Mouse (Mus musculus): ENCODE measurements at regions not wholly inside any gene's neighbourhood (a gene's known extent, or its start where the extent isn't known, plus 50 kb on each side); places are given as distances from the start of the nearest gene placed in this dataset.

DNA sequence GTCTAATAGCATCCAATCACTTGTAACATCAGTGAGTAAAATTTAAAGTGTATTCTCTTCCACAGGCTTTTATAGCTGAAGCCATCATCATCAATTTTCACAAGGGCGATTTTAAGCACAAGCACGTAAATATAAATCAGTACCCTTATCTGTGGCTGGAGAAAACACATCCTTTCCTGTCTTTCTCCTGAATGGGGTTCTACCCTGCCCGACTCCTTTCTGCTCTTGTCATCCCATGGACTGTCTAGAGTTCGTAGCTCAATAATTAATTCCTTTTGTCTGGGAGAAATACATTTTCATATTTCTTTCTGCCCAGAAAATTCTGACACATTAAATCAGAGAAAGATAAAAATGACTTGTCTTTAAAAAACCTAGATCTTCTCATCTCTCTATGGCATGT, 482.7 kb upstream of the Gpc5 start:
- no peaks in the 10 kb centered on the region for H3K4me1 ChIP-seq (ENCODE audit: control insufficient read depth, insufficient read depth, low read length)
- H3K27me3 ChIP-seq (ENCODE audit: control insufficient read depth, insufficient read depth, low read length): no peaks in the 10 kb centered on the region
- no peak for ATAC-seq (replicated peaks; ENCODE audit: insufficient number of reproducible peaks, low FRiP score, low TSS enrichment)
- no peak overlapping the region for H3K27ac ChIP-seq (ENCODE audit: low read depth, low read length)
- no peak overlapping the region for H3K4me2 ChIP-seq
- 75% methylated on average over 4 of the region's 4 CpGs for WGBS (ENCODE audit: insufficient replicate concordance)
- H3K4me3 ChIP-seq (ENCODE audit: low read depth, low read length): no peak overlapping the region
- H3K36me3 ChIP-seq (ENCODE audit: control insufficient read depth, insufficient read depth, low read length): no peaks in the 10 kb centered on the region
- H3K9ac ChIP-seq (ENCODE audit: low read depth, low read length): no peak overlapping the region
- H3K9me3 ChIP-seq (replicated peaks; ENCODE audit: control insufficient read depth, low read length): no peaks in the 10 kb centered on the region

- ATAC-seq (replicated peaks; ENCODE audit: insufficient number of reproducible peaks, low FRiP score, low TSS enrichment): no peak
- H3K9me3 ChIP-seq (replicated peaks; ENCODE audit: control insufficient read depth, low read length): no peaks in the 10 kb centered on the region
- H3K36me3 ChIP-seq (ENCODE audit: control insufficient read depth, insufficient read depth, low read length): no peaks in the 10 kb centered on the region
- 36% methylated on average over 1 of the region's 1 CpGs for WGBS (ENCODE audit: insufficient replicate concordance)
- H3K9ac ChIP-seq (ENCODE audit: low read depth, low read length): no peak overlapping the region
- no peaks in the 10 kb centered on the region for H3K4me1 ChIP-seq (ENCODE audit: control insufficient read depth, insufficient read depth, low read length)
- no peaks in the 10 kb centered on the region for H3K27me3 ChIP-seq (ENCODE audit: control insufficient read depth, insufficient read depth, low read length)
- no peak overlapping the region for H3K4me2 ChIP-seq
- no peak overlapping the region for H3K27ac ChIP-seq (ENCODE audit: low read depth, low read length)
- H3K4me3 ChIP-seq (ENCODE audit: low read depth, low read length): no peak overlapping the region
These were observed 479.6 kb upstream of the Gpc5 start for GRCm38 (mm10) chr14:114612400-114612799.

GRCm38 (mm10) chr14:114656636-114657035, 435.4 kb upstream of the Gpc5 start:
- H3K27ac ChIP-seq (ENCODE audit: low read depth, low read length): no peak overlapping the region
- no peak for ATAC-seq (replicated peaks; ENCODE audit: insufficient number of reproducible peaks, low FRiP score, low TSS enrichment)
- no peaks in the 10 kb centered on the region for H3K9me3 ChIP-seq (replicated peaks; ENCODE audit: control insufficient read depth, low read length)
- H3K4me2 ChIP-seq: no peak overlapping the region
- no peak overlapping the region for H3K4me3 ChIP-seq (ENCODE audit: low read depth, low read length)
- 59% methylated on average over 1 of the region's 1 CpGs for WGBS (ENCODE audit: insufficient replicate concordance)
- no peaks in the 10 kb centered on the region for H3K4me1 ChIP-seq (ENCODE audit: control insufficient read depth, insufficient read depth, low read length)
- H3K9ac ChIP-seq (ENCODE audit: low read depth, low read length): no peak overlapping the region
- H3K36me3 ChIP-seq (ENCODE audit: control insufficient read depth, insufficient read depth, low read length): no peaks in the 10 kb centered on the region
- no peaks in the 10 kb centered on the region for H3K27me3 ChIP-seq (ENCODE audit: control insufficient read depth, insufficient read depth, low read length)

GRCm38 (mm10) chr14:114662028-114662427, 430.0 kb upstream of the Gpc5 start:
- WGBS (ENCODE audit: insufficient replicate concordance): 56% methylated on average over 2 of the region's 2 CpGs
- Histone ChIP-seq H3K36me3 (ENCODE audit: control insufficient read depth, insufficient read depth, low read length) (no peaks in the 10 kb centered on the region), H3K4me1 (ENCODE audit: control insufficient read depth, insufficient read depth, low read length) (no peaks in the 10 kb centered on the region), H3K9me3 (replicated peaks; ENCODE audit: control insufficient read depth, low read length) (no peaks in the 10 kb centered on the region), H3K27ac (ENCODE audit: low read depth, low read length) (no peak overlapping the region), H3K27me3 (ENCODE audit: control insufficient read depth, insufficient read depth, low read length) (no peaks in the 10 kb centered on the region), H3K4me2 (no peak overlapping the region), H3K4me3 (ENCODE audit: low read depth, low read length) (no peak overlapping the region), H3K9ac (ENCODE audit: low read depth, low read length) (no peak overlapping the region)
- no peak for ATAC-seq (replicated peaks; ENCODE audit: insufficient number of reproducible peaks, low FRiP score, low TSS enrichment)

DNA sequence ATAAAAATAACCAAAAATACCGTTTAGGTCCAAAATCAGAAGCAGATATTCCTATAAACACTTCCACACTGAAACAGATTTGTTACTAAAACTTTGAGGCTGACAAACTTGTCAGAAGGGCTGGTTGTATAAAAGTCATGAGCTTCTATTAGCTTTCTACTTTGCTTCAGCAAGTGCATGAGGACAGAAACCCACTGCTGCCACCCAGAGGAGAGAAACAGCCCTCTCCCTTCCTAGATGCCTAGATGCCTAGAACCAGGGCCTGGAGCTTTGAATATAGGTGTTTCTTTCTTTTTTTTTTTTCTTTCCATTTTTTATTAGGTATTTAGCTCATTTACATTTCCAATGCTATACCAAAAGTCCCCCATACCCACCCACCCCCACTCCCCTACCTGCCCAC, 406.9 kb upstream of the Gpc5 start:
- ATAC-seq (replicated peaks; ENCODE audit: insufficient number of reproducible peaks, low FRiP score, low TSS enrichment): no peak
- no peaks in the 10 kb centered on the region for H3K36me3 ChIP-seq (ENCODE audit: control insufficient read depth, insufficient read depth, low read length)
- no peak overlapping the region for H3K27ac ChIP-seq (ENCODE audit: low read depth, low read length)
- H3K4me1 ChIP-seq (ENCODE audit: control insufficient read depth, insufficient read depth, low read length): no peaks in the 10 kb centered on the region
- H3K9me3 ChIP-seq (replicated peaks; ENCODE audit: control insufficient read depth, low read length): no peaks in the 10 kb centered on the region
- no peak overlapping the region for H3K4me3 ChIP-seq (ENCODE audit: low read depth, low read length)
- H3K9ac ChIP-seq (ENCODE audit: low read depth, low read length): no peak overlapping the region
- WGBS (ENCODE audit: insufficient replicate concordance): 63% methylated on average over 1 of the region's 1 CpGs
- no peak overlapping the region for H3K4me2 ChIP-seq
- H3K27me3 ChIP-seq (ENCODE audit: control insufficient read depth, insufficient read depth, low read length): no peaks in the 10 kb centered on the region

DNA sequence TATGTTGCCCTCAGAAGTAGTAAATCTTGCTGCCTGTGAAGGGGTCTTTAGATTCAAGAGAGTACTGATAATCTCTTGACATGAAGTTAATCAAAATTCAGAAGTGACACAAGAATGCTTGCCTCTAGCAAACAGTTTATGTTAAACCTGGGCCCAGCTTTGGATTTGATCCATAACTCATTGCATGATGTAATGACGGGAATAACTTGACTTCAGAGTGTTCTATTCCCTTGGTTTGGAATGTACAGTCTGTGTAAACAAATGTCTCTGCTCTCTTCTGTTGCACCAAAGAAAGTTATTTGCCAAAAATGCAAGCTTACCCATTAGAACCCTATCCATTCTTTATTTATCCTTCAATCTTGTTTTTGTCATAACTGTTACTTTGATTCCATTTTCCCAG, 397.1 kb upstream of the Gpc5 start:
- H3K9me3 ChIP-seq (replicated peaks; ENCODE audit: control insufficient read depth, low read length): no peaks in the 10 kb centered on the region
- no peaks in the 10 kb centered on the region for H3K4me1 ChIP-seq (ENCODE audit: control insufficient read depth, insufficient read depth, low read length)
- no peak overlapping the region for H3K27ac ChIP-seq (ENCODE audit: low read depth, low read length)
- 75% methylated on average over 1 of the region's 1 CpGs for WGBS (ENCODE audit: insufficient replicate concordance)
- H3K9ac ChIP-seq (ENCODE audit: low read depth, low read length): no peak overlapping the region
- no peaks in the 10 kb centered on the region for H3K36me3 ChIP-seq (ENCODE audit: control insufficient read depth, insufficient read depth, low read length)
- no peak for ATAC-seq (replicated peaks; ENCODE audit: insufficient number of reproducible peaks, low FRiP score, low TSS enrichment)
- H3K4me2 ChIP-seq: no peak overlapping the region
- H3K4me3 ChIP-seq (ENCODE audit: low read depth, low read length): no peak overlapping the region
- no peaks in the 10 kb centered on the region for H3K27me3 ChIP-seq (ENCODE audit: control insufficient read depth, insufficient read depth, low read length)

DNA sequence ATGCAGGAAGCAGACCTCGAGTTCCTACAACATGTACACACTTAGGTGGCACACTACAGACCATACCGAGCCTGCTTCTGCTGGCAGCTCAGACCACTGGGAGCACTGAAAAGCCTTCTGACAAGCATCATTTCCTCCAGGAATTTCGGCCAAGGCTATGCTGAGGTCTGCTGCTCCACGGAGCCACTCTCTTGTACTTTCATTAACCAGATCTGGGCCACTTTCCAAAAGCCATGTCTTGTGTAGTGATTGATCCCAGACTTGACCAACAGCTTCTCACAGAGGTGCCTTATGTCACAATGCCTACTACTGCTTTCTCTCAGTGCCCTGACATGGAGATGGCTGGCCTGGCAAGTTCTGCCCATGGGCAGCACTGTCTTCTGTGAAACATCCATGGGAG, 394.5 kb upstream of the Gpc5 start:
- Histone ChIP-seq H3K27ac (ENCODE audit: low read depth, low read length) (no peak overlapping the region), H3K9ac (ENCODE audit: low read depth, low read length) (no peak overlapping the region), H3K4me1 (ENCODE audit: control insufficient read depth, insufficient read depth, low read length) (no peaks in the 10 kb centered on the region), H3K4me2 (no peak overlapping the region), H3K4me3 (ENCODE audit: low read depth, low read length) (no peak overlapping the region), H3K27me3 (ENCODE audit: control insufficient read depth, insufficient read depth, low read length) (no peaks in the 10 kb centered on the region), H3K36me3 (ENCODE audit: control insufficient read depth, insufficient read depth, low read length) (no peaks in the 10 kb centered on the region), H3K9me3 (replicated peaks; ENCODE audit: control insufficient read depth, low read length) (no peaks in the 10 kb centered on the region)
- 0 out of 2 replicates have a peak, but pooled peaks have one; percentile 14 for ATAC-seq (replicated peaks; ENCODE audit: insufficient number of reproducible peaks, low FRiP score, low TSS enrichment)
- 73% methylated on average over 4 of the region's 4 CpGs for WGBS (ENCODE audit: insufficient replicate concordance)

DNA sequence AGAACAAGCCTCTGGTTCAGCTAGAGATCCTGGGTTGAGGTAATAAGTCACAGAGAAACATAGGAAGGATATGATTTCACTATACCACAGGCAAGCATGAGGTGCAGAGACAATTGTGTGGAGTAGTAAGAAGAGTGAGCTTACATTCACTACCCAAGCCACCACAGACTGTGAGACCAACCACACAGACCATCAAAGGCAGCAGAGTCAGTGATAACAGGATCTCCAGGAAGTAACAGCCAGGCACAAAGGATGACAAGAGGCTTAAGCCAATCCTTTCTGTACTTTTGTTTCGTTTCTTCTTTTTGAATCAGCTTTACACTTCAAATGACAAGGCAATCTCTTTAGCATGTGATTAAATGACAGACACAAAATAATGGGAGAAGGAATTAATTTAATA, 368.9 kb upstream of the Gpc5 start:
- 32% methylated on average over 1 of the region's 1 CpGs for WGBS (ENCODE audit: insufficient replicate concordance)
- Histone ChIP-seq H3K9me3 (replicated peaks; ENCODE audit: control insufficient read depth, low read length) (no peaks in the 10 kb centered on the region), H3K4me1 (ENCODE audit: control insufficient read depth, insufficient read depth, low read length) (no peaks in the 10 kb centered on the region), H3K27me3 (ENCODE audit: control insufficient read depth, insufficient read depth, low read length) (no peaks in the 10 kb centered on the region), H3K4me2 (no peak overlapping the region), H3K9ac (ENCODE audit: low read depth, low read length) (no peak overlapping the region), H3K27ac (ENCODE audit: low read depth, low read length) (no peak overlapping the region), H3K4me3 (ENCODE audit: low read depth, low read length) (no peak overlapping the region), H3K36me3 (ENCODE audit: control insufficient read depth, insufficient read depth, low read length) (no peaks in the 10 kb centered on the region)
- no peak for ATAC-seq (replicated peaks; ENCODE audit: insufficient number of reproducible peaks, low FRiP score, low TSS enrichment)

DNA sequence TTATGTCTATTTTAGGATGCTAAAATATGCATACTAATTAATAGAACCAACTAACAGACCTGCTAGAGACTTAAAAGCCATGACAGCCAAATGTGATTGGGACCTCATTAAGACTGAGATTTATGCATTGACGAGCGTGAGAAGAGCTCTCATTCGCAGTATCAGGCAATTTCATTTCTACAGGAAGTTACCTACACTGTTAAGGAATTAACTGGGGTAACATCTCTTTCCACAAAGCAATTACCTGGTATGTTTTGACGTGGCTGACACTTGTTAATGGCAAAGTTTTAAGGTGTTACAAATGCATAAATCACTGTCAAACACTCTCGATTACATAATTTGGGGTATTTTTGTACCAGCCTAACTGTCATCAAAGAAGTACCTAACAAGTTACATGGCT, 324.7 kb upstream of the Gpc5 start:
- Histone ChIP-seq H3K9me3 (replicated peaks; ENCODE audit: control insufficient read depth, low read length) (no peaks in the 10 kb centered on the region), H3K4me2 (no peak overlapping the region), H3K36me3 (ENCODE audit: control insufficient read depth, insufficient read depth, low read length) (no peaks in the 10 kb centered on the region), H3K27ac (ENCODE audit: low read depth, low read length) (no peak overlapping the region), H3K9ac (ENCODE audit: low read depth, low read length) (no peak overlapping the region), H3K4me1 (ENCODE audit: control insufficient read depth, insufficient read depth, low read length) (no peaks in the 10 kb centered on the region), H3K27me3 (ENCODE audit: control insufficient read depth, insufficient read depth, low read length) (no peaks in the 10 kb centered on the region), H3K4me3 (ENCODE audit: low read depth, low read length) (no peak overlapping the region)
- WGBS (ENCODE audit: insufficient replicate concordance): 83% methylated on average over 5 of the region's 5 CpGs
- no peak for ATAC-seq (replicated peaks; ENCODE audit: insufficient number of reproducible peaks, low FRiP score, low TSS enrichment)

Data from heart, embryonic 11.5 days (tissue).